Mouse (Mus musculus): ENCODE data around the gene Hnf1a. TPM values are rescaled to one million over a fixed set of nuclear protein-coding genes. Genes with fewer than 3 reads are reported as not detected.

Gene Hnf1a
- polyA plus RNA-seq, 1 experiment: not detected

DNA sequence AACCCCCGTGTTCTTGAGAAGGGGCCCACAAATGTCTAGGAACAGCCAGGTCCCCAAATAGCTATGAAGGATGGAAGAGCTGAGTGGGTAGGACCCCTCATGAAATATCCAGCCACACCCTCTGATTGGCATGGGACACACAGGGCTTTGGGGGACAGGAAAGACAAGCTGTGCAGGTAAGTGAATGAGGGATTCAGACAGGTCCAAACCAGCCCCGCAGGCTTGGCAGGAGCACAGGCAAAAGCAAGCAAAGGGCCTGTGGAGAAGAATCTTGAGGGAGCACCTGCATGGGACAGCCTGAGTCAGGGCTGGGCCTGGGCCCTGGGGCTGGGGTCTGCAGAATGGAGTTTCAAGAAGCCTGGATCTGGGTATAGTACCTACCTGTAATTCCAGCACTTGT is 29.6 kb upstream of the Hnf1a start:
- Histone ChIP-seq H3K4me3 (replicated peaks; ENCODE audit: control insufficient read depth, low read depth, low read length) (no peak overlapping the region), H3K27ac (ENCODE audit: control insufficient read depth, insufficient read depth, low read depth, low read length, poor library complexity) (no peak overlapping the region), H3K4me1 (ENCODE audit: control insufficient read depth, insufficient read depth, low read length) (no peaks in the 10 kb centered on the region)
- no peak for TF ChIP-seq POLR2A (IDR thresholded peaks at IDR 0.05; ENCODE audit: borderline replicate concordance, control insufficient read depth, low read depth, low read length)
- no peak for TF ChIP-seq CTCF (IDR thresholded peaks at IDR 0.05; ENCODE audit: control insufficient read depth, insufficient read depth, low read length)
- WGBS: 84% methylated on average over 2 of the region's 2 CpGs

DNA sequence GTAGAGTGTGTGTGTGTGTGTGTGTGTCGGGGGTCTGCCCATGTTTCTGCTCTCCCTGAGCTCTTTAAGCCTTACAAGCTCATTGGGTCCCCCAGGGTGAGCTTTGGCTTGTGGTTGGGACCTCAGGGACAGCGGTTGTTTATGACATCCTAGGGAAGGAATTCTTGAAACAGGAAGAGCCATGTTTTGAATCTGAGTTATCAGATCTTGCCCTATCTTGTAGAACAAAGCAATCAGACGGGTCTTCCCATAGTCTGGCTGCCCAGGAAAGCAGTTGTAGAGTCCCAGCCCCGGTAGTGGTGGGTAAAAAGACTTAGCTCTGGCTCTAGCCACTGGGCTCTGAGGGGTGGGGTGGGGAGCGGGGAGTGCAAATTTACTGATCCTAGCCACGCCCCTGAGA is 26.4 kb upstream of the Hnf1a start:
- Histone ChIP-seq H3K4me3 (replicated peaks; ENCODE audit: control insufficient read depth, low read depth, low read length) (no peak overlapping the region), H3K4me1 (ENCODE audit: control insufficient read depth, insufficient read depth, low read length) (no peaks in the 10 kb centered on the region), H3K27ac (ENCODE audit: control insufficient read depth, insufficient read depth, low read depth, low read length, poor library complexity) (no peak overlapping the region)
- TF ChIP-seq POLR2A (IDR thresholded peaks at IDR 0.05; ENCODE audit: borderline replicate concordance, control insufficient read depth, low read depth, low read length) (no peak), CTCF (IDR thresholded peaks at IDR 0.05; ENCODE audit: control insufficient read depth, insufficient read depth, low read length) (no peak)
- 44% methylated on average over 6 of the region's 6 CpGs for WGBS

DNA sequence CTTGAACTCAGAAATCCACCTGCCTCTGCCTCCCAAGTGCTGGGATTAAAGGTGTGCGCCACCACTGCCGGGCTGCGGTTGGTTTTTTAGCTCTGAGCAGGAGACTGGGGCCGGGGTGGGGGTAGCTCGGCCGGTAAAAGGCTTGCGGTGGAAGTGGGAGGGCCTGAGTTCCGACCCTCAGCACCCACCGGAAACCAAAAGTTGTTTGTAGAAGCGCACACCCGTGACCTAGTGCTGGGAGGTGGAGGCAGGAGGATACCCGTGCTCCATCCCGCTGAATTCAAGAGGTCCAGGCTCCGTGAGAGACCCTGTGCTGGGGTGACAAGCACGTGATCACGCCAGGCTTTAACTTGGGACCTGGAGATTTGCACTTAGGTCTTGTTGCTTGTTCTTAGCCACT is 25.6 kb upstream of the Hnf1a start:
- H3K4me3 ChIP-seq (replicated peaks; ENCODE audit: control insufficient read depth, low read depth, low read length): no peak overlapping the region
- 53% methylated on average over 16 of the region's 16 CpGs for WGBS
- TF ChIP-seq POLR2A (IDR thresholded peaks at IDR 0.05; ENCODE audit: borderline replicate concordance, control insufficient read depth, low read depth, low read length) (no peak), CTCF (IDR thresholded peaks at IDR 0.05; ENCODE audit: control insufficient read depth, insufficient read depth, low read length) (no peak)
- H3K27ac ChIP-seq (ENCODE audit: control insufficient read depth, insufficient read depth, low read depth, low read length, poor library complexity): no peak overlapping the region
- no peaks in the 10 kb centered on the region for H3K4me1 ChIP-seq (ENCODE audit: control insufficient read depth, insufficient read depth, low read length)

DNA sequence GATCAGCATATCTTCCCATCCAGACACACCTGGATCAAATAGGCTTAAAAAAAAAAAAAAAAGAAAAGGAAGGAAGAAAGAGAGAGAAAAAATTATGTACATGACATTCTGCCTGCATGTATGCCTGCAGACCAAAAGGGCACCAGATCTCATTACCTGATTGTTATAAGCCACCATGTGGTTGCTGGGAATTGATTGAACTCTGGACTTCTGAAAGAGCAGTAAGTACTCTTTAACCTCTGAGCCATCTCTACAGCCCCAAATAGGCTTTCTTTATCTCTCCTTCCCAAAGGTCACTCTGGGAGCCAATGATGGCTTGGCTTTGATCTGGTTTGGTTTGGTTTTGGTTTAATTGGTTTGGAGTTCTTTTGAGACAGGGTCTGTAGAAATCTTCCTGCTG is 14.2 kb upstream of the Hnf1a start:
- Histone ChIP-seq H3K4me1 (ENCODE audit: control insufficient read depth, insufficient read depth, low read length) (no peaks in the 10 kb centered on the region), H3K27ac (ENCODE audit: control insufficient read depth, insufficient read depth, low read depth, low read length, poor library complexity) (no peak overlapping the region), H3K4me3 (replicated peaks; ENCODE audit: control insufficient read depth, low read depth, low read length) (no peak overlapping the region)
- TF ChIP-seq CTCF (IDR thresholded peaks at IDR 0.05; ENCODE audit: control insufficient read depth, insufficient read depth, low read length) (no peak), POLR2A (IDR thresholded peaks at IDR 0.05; ENCODE audit: borderline replicate concordance, control insufficient read depth, low read depth, low read length) (no peak)

DNA sequence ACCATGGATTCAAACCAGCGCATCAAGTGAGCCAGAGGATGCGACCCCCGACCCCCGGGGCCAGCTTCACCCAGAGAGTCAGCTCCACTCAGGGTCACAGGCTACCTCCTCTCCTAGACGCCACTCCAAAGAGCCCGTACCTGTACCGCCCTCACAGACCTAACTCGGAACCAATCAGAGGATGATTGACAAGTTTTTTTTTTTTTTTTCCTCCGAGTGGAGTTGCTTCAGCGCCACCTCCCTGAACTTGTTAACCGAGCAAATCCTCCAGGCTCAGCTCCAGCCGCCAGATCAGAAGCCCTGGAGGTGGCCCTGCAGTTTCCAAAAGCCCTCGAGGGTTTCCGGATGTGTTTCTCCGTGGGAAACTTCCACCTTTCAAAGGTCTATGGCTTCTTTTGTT is 11.1 kb upstream of the Hnf1a start:
- 66% methylated on average over 15 of the region's 15 CpGs for WGBS
- H3K4me3 ChIP-seq (replicated peaks; ENCODE audit: control insufficient read depth, low read depth, low read length): no peak overlapping the region
- H3K4me1 ChIP-seq (ENCODE audit: control insufficient read depth, insufficient read depth, low read length): no peaks in the 10 kb centered on the region
- no peak for TF ChIP-seq POLR2A (IDR thresholded peaks at IDR 0.05; ENCODE audit: borderline replicate concordance, control insufficient read depth, low read depth, low read length)
- TF ChIP-seq CTCF (IDR thresholded peaks at IDR 0.05; ENCODE audit: control insufficient read depth, insufficient read depth, low read length): no peak
- H3K27ac ChIP-seq (ENCODE audit: control insufficient read depth, insufficient read depth, low read depth, low read length, poor library complexity): no peak overlapping the region

DNA sequence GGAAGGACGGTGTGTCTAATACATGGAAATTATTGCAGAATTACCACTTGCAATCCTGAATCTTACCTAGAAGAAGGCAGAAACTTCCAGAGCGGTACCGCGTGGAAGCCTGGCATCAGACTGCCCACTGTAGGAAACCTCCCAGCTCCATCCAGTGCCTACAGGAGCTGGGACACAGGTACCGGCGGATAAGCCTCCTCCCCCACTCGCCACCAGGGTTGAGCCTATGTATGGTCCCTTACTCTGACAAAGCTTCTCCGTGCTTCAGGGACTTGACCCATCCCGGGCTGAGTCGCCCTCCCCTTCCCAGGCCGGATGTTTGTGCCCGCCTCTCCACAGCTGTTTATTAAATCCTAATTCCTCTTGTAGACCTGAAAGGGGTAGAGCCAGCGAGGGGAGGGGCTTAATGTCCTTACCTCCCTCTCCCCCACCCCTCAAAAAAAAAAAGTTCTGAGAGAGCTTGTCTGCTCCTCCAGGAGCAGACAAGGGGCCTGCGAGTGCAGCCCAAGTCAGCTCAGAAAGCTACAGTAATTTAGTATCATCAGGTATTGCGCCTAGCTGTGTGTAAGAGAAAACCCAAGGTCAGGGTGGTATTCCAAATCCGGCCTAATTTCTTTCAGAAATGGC is 9.3 kb upstream of the Hnf1a start:
- peak overlapping the region; percentile 34 for H3K4me3 ChIP-seq (replicated peaks; ENCODE audit: control insufficient read depth, low read depth, low read length)
- 46% methylated on average over 16 of the region's 16 CpGs for WGBS
- H3K27ac ChIP-seq (ENCODE audit: control insufficient read depth, insufficient read depth, low read depth, low read length, poor library complexity): peak overlapping the region; percentile 54; the same call in 1 of the 2 replicates
- H3K4me1 ChIP-seq (ENCODE audit: control insufficient read depth, insufficient read depth, low read length): no peaks in the 10 kb centered on the region
- no peak for TF ChIP-seq POLR2A (IDR thresholded peaks at IDR 0.05; ENCODE audit: borderline replicate concordance, control insufficient read depth, low read depth, low read length)
- no peak for TF ChIP-seq CTCF (IDR thresholded peaks at IDR 0.05; ENCODE audit: control insufficient read depth, insufficient read depth, low read length)

DNA sequence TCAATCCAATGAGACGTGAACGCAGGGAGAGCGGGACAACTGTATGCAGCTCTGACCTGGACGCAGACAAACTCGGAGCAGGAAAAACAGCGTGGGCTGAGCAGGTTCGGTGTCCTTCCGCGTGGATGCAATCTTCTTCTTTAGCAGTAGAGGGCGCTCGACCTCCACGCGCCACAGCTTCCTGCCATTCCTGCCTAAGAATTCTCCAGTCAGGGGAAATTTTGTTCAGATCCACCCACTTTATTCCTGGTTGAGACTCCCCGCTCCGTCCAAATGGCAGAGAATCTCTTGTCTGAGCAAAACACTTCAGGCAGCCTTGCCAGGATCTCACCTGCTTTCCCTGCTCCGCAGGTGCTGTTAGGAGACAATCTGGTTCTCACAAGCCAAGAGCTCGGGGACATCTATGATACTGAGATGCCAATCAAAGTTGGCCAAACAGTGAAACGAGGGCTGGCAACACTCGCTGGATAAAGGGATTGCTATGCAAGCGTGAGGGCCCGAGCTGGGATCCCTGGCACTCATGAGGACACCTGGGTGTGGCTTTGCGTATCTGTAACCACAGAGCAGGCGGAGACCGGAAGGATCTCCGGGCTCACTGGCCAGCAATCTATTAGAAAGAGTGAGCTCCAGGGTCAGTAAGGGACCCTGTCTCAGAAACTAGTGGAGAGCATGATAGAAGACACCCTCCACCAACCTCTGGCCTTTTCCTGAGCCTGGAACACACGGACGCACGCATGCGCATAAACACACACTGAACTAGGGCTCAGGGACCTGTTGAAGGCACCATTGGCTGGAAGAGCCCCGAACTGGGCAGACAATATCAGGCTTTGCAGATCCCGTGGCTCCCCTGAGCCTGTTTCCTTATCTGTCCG is 8.6 kb upstream of the Hnf1a start:
- no peak for TF ChIP-seq POLR2A (IDR thresholded peaks at IDR 0.05; ENCODE audit: borderline replicate concordance, control insufficient read depth, low read depth, low read length)
- peak; percentile 99 for TF ChIP-seq CTCF (IDR thresholded peaks at IDR 0.05; ENCODE audit: control insufficient read depth, insufficient read depth, low read length)
- peak overlapping the region; percentile 14 for H3K27ac ChIP-seq (ENCODE audit: control insufficient read depth, insufficient read depth, low read depth, low read length, poor library complexity)
- WGBS: 5% methylated on average over 32 of the region's 32 CpGs
- H3K4me1 ChIP-seq (ENCODE audit: control insufficient read depth, insufficient read depth, low read length): no peaks in the 10 kb centered on the region
- H3K4me3 ChIP-seq (replicated peaks; ENCODE audit: control insufficient read depth, low read depth, low read length): peak overlapping the region; percentile 34

DNA sequence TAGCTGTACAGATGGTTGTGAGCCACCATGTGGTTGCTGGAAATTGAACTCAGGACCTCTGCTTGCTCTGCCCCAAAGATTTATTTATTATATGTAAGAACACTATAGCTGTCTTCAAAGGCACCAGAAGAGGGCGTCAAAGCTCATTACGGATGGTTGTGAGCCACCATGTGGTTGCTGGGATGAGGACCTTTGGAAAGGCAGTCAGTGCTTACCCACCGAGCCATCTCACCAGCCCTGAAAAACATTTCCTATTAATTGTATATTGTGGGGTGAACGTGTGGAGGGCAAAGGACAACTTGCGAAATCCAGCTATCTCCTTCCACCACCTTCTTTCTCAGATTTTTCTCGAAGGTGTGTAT is 8.0 kb upstream of the Hnf1a start:
- H3K27ac ChIP-seq (ENCODE audit: control insufficient read depth, insufficient read depth, low read depth, low read length, poor library complexity): no peak overlapping the region
- 3% methylated on average over 6 of the region's 6 CpGs for WGBS
- no peaks in the 10 kb centered on the region for H3K4me1 ChIP-seq (ENCODE audit: control insufficient read depth, insufficient read depth, low read length)
- peak overlapping the region; percentile 16 for H3K4me3 ChIP-seq (replicated peaks; ENCODE audit: control insufficient read depth, low read depth, low read length)
- TF ChIP-seq CTCF (IDR thresholded peaks at IDR 0.05; ENCODE audit: control insufficient read depth, insufficient read depth, low read length) (peak; percentile 44), POLR2A (IDR thresholded peaks at IDR 0.05; ENCODE audit: borderline replicate concordance, control insufficient read depth, low read depth, low read length) (no peak)
